ENCODE assay signal across 9 mouse cellular contexts in genomic region chr3:51748436-51749376, GRCm38 (mm10).
DNase-seq lines count a peak whose midpoint lies in the region; ATAC-seq lines count a peak whose summit lies in the region.
"Had no signal": no experiment of that assay in that cellular context is flagged by ENCODE, and none has a peak within 500 bp of the region (broad histone marks: within the 10 kb centered on the region; RNA-seq: fewer than 3 reads in every experiment).

No protein-coding gene starts in this region.

- H3K36me3 ChIP-seq in midbrain, embryonic 15.5 days (replicated peaks): no peaks in the 10 kb centered on the region

- peak overlapping the region; percentile 85 for H3K27ac ChIP-seq in midbrain, embryonic 15.5 days
- H3K27ac ChIP-seq: macrophage had no signal

- peaks cover 28% of the 10 kb centered on the region for H3K4me1 ChIP-seq in midbrain, embryonic 15.5 days

- no peak overlapping the region for H3K4me3 ChIP-seq in midbrain, embryonic 15.5 days

- intact Hi-C loops in left cerebral cortex, postnatal 4 days (cut with DNase I): no loop called here
- intact Hi-C loops in gastrocnemius, postnatal 14 days (cut with DNase I; ENCODE audit: low total_unique reads): no loop called here

- peak; percentile 50 for ATAC-seq in midbrain, embryonic 15.5 days (replicated peaks)

- H3K9me3 ChIP-seq in midbrain, embryonic 15.5 days: no peaks in the 10 kb centered on the region

- 51% methylated on average over 17 of the region's 17 CpGs for WGBS in midbrain, embryonic 15.5 days

- H3K4me2 ChIP-seq in midbrain, embryonic 15.5 days: no peak overlapping the region

- peak; percentile 50 for DNase-seq in left cerebral cortex, postnatal 4 days
- DNase-seq in left cerebral cortex, adult 9 months (ENCODE audit: low spot score in 2 of 2): no peak
- DNase-seq in cerebellum, postnatal 25 days: peak; percentile 55 to 60
- DNase-seq in gastrocnemius, postnatal 14 days: peak; percentile 32
- DNase-seq in yolk sac, embryonic 10.5 days (ENCODE audit: low spot score): no peak
- DNase-seq in frontal cortex, postnatal 14 days (ENCODE audit: low spot score in 2 of 2): no peak
- no peak for DNase-seq in kidney, adult 9 months

- H3K27me3 ChIP-seq in midbrain, embryonic 15.5 days (replicated peaks): no peaks in the 10 kb centered on the region

- H3K9ac ChIP-seq in midbrain, embryonic 15.5 days: no peak overlapping the region

Comparison
In these comparisons a context has a peak if more than half of its experiments do, and no peak if none do; other contexts are left out.
1. DNase-seq: peak in left cerebral cortex, postnatal 4 days (single experiment), cerebellum, postnatal 25 days (2 of 2) and gastrocnemius, postnatal 14 days (single experiment); none in left cerebral cortex, adult 9 months (0 of 2), yolk sac, embryonic 10.5 days (single experiment), frontal cortex, postnatal 14 days (0 of 2) and kidney, adult 9 months (single experiment).